Mouse (Mus musculus): ENCODE data around the gene Ppp6r2.

GRCm38 (mm10) chr15:89275497-89275896, 64.1 kb downstream of the Ppp6r2 start:
- no peak for TF ChIP-seq CTCF (conservative IDR thresholded peaks at IDR 0.05 in 1 of 2, IDR thresholded peaks at IDR 0.05 in 1 of 2; ENCODE audit: low read depth in 2 of 2, low read length in 2 of 2)
- no peak for TF ChIP-seq CHD1 (IDR thresholded peaks at IDR 0.05; ENCODE audit: low read depth, low read length)
- no peak for TF ChIP-seq MAX (IDR thresholded peaks at IDR 0.05; ENCODE audit: low read length)
- no peak for TF ChIP-seq ZNF384 (IDR thresholded peaks at IDR 0.05; ENCODE audit: low read depth, low read length)
- TF ChIP-seq POLR2A (IDR thresholded peaks at IDR 0.05; ENCODE audit: low read depth, low read length): no peak
- no peak for TF ChIP-seq KAT2A (IDR thresholded peaks at IDR 0.05; ENCODE audit: insufficient replicate concordance, low read length)
- no peak for TF ChIP-seq HCFC1 (IDR thresholded peaks at IDR 0.05; ENCODE audit: low read depth, low read length)
- TF ChIP-seq MXI1 (IDR thresholded peaks at IDR 0.05; ENCODE audit: low read depth, low read length): no peak
- no peak for TF ChIP-seq EP300 (IDR thresholded peaks at IDR 0.05; ENCODE audit: low read length)
- no peak for TF ChIP-seq NRF1 (IDR thresholded peaks at IDR 0.05; ENCODE audit: low read depth, low read length)
- TF ChIP-seq UBTF (IDR thresholded peaks at IDR 0.05; ENCODE audit: low read depth, low read length): no peak
